Mouse (Mus musculus): ENCODE results near the gene 1700020D05Rik. TPM values are rescaled to one million over a fixed set of nuclear protein-coding genes. Genes with fewer than 3 reads are reported as not detected.

The 1700020D05Rik gene
- 0.41 and 1.1 TPM in 2 replicates for polyA plus RNA-seq (2012; ENCODE audit: low replicate concordance)

GRCm38 (mm10) chr19:5503687-5504086 is at the start of gene 1700020D05Rik:
Gene 1700020D05Rik, minus strand, starts transcription at chr19:5503787.

GRCm38 (mm10) chr19:5510031-5511026 is 6.7 kb upstream of the 1700020D05Rik start, which contains the start of gene Snx32:
Gene Snx32, minus strand, starts transcription at chr19:5510538.

GRCm38 (mm10) chr19:5490313-5490897 is 13.2 kb downstream of the 1700020D05Rik start, which contains the start of gene Cfl1:
Gene Cfl1, plus strand, starts transcription at chr19:5490455.

GRCm38 (mm10) chr19:5487768-5488550 is 15.6 kb downstream of the 1700020D05Rik start, which contains the start of gene Mus81:
Gene Mus81, minus strand, starts transcription at chr19:5488402.

GRCm38 (mm10) chr19:5473720-5474119 is 29.9 kb downstream of the 1700020D05Rik start, which contains the start of gene Efemp2:
Gene Efemp2, plus strand, starts transcription at chr19:5473954.

GRCm38 (mm10) chr19:5468374-5468773 is 35.2 kb downstream of the 1700020D05Rik start, which contains the start of gene Ctsw:
Gene Ctsw, minus strand, starts transcription at chr19:5468507.

GRCm38 (mm10) chr19:5460465-5460911 is 43.1 kb downstream of the 1700020D05Rik start, which contains the start of gene Fibp:
Gene Fibp, plus strand, starts transcription at chr19:5460615.

GRCm38 (mm10) chr19:5457746-5458442 is 45.7 kb downstream of the 1700020D05Rik start, which contains the start of gene Ccdc85b:
Gene Ccdc85b, minus strand, starts transcription at chr19:5457894.

Other genes with a start within 250 kb of the 1700020D05Rik start
- gene Pacs1, start 230.7 kb downstream of the 1700020D05Rik start, polyA plus RNA-seq (2012; ENCODE audit: low replicate concordance) = 58.7 and 139 TPM in 2 replicates
- 305 and 456 TPM in 2 replicates for gene Sf3b2, start 208.3 kb downstream of the 1700020D05Rik start, polyA plus RNA-seq (2012; ENCODE audit: low replicate concordance)
- not detected in 2 replicates for gene Gal3st3, start 205.5 kb downstream of the 1700020D05Rik start, polyA plus RNA-seq (2012; ENCODE audit: low replicate concordance)
- not detected in 2 replicates for gene Catsper1, start 168.0 kb downstream of the 1700020D05Rik start, polyA plus RNA-seq (2012; ENCODE audit: low replicate concordance)
- gene Cst6, start 154.2 kb downstream of the 1700020D05Rik start, polyA plus RNA-seq (2012; ENCODE audit: low replicate concordance) = 0.84 TPM in 1 of 2 replicates, not detected in the other
- 22.5 and 33.0 TPM in 2 replicates for gene Eif1ad, start 137.0 kb downstream of the 1700020D05Rik start, polyA plus RNA-seq (2012; ENCODE audit: low replicate concordance)
- 60.4 and 65.3 TPM in 2 replicates for gene Banf1, start 136.6 kb downstream of the 1700020D05Rik start, polyA plus RNA-seq (2012; ENCODE audit: low replicate concordance)
- 110 and 179 TPM in 2 replicates for gene Sart1, start 115.1 kb downstream of the 1700020D05Rik start, polyA plus RNA-seq (2012; ENCODE audit: low replicate concordance)
- 0.49 and 0.58 TPM in 2 replicates for gene Tsga10ip, start 101.3 kb downstream of the 1700020D05Rik start, polyA plus RNA-seq (2012; ENCODE audit: low replicate concordance)
- gene Drap1, start 78.8 kb downstream of the 1700020D05Rik start, polyA plus RNA-seq (2012; ENCODE audit: low replicate concordance) = 303 and 479 TPM in 2 replicates
- gene AI837181, start 78.6 kb downstream of the 1700020D05Rik start, polyA plus RNA-seq (2012; ENCODE audit: low replicate concordance) = 107 and 177 TPM in 2 replicates
- gene Fosl1, start 56.2 kb downstream of the 1700020D05Rik start, polyA plus RNA-seq (2012; ENCODE audit: low replicate concordance) = 0.48 and 1.9 TPM in 2 replicates
- 10.9 and 19.5 TPM in 2 replicates for gene Ccdc85b, start 45.9 kb downstream of the 1700020D05Rik start, polyA plus RNA-seq (2012; ENCODE audit: low replicate concordance)
- gene Fibp, start 43.2 kb downstream of the 1700020D05Rik start, polyA plus RNA-seq (2012; ENCODE audit: low replicate concordance) = 31.3 and 343 TPM in 2 replicates
- 5.4 and 7.6 TPM in 2 replicates for gene Ctsw, start 35.3 kb downstream of the 1700020D05Rik start, polyA plus RNA-seq (2012; ENCODE audit: low replicate concordance)
- gene Efemp2, start 29.8 kb downstream of the 1700020D05Rik start, polyA plus RNA-seq (2012; ENCODE audit: low replicate concordance) = 0.41 and 1.7 TPM in 2 replicates
- 61.7 and 62.0 TPM in 2 replicates for gene Mus81, start 15.4 kb downstream of the 1700020D05Rik start, polyA plus RNA-seq (2012; ENCODE audit: low replicate concordance)
- gene Cfl1, start 13.3 kb downstream of the 1700020D05Rik start, polyA plus RNA-seq (2012; ENCODE audit: low replicate concordance) = 1,270 and 1,994 TPM in 2 replicates
- 3.6 and 8.4 TPM in 2 replicates for gene Snx32, start 6.8 kb upstream of the 1700020D05Rik start, polyA plus RNA-seq (2012; ENCODE audit: low replicate concordance)
- not detected in 2 replicates for gene Ovol1, start 56.9 kb upstream of the 1700020D05Rik start, polyA plus RNA-seq (2012; ENCODE audit: low replicate concordance)
- 50.2 and 53.5 TPM in 2 replicates for gene Ap5b1, start 64.2 kb upstream of the 1700020D05Rik start, polyA plus RNA-seq (2012; ENCODE audit: low replicate concordance)
- 126 and 206 TPM in 2 replicates for gene Rnaseh2c, start 98.1 kb upstream of the 1700020D05Rik start, polyA plus RNA-seq (2012; ENCODE audit: low replicate concordance)
- gene Kat5, start 106.5 kb upstream of the 1700020D05Rik start, polyA plus RNA-seq (2012; ENCODE audit: low replicate concordance) = 74.4 and 113 TPM in 2 replicates
- 119 and 167 TPM in 2 replicates for gene Rela, start 133.7 kb upstream of the 1700020D05Rik start, polyA plus RNA-seq (2012; ENCODE audit: low replicate concordance)
- gene Sipa1, start 159.9 kb upstream of the 1700020D05Rik start, polyA plus RNA-seq (2012; ENCODE audit: low replicate concordance) = 869 and 1,782 TPM in 2 replicates
- 160 and 317 TPM in 2 replicates for gene Map3k11, start 185.0 kb upstream of the 1700020D05Rik start, polyA plus RNA-seq (2012; ENCODE audit: low replicate concordance)
- gene Pcnx3, start 185.1 kb upstream of the 1700020D05Rik start, polyA plus RNA-seq (2012; ENCODE audit: low replicate concordance) = 364 and 1,099 TPM in 2 replicates
- 0.54 and 1.7 TPM in 2 replicates for gene Kcnk7, start 200.6 kb upstream of the 1700020D05Rik start, polyA plus RNA-seq (2012; ENCODE audit: low replicate concordance)
- gene Ehbp1l1, start 222.5 kb upstream of the 1700020D05Rik start, polyA plus RNA-seq (2012; ENCODE audit: low replicate concordance) = 110 and 206 TPM in 2 replicates
- 70.9 and 119 TPM in 2 replicates for gene Fam89b, start 225.9 kb upstream of the 1700020D05Rik start, polyA plus RNA-seq (2012; ENCODE audit: low replicate concordance)
- gene Ltbp3, start 237.1 kb upstream of the 1700020D05Rik start, polyA plus RNA-seq (2012; ENCODE audit: low replicate concordance) = 1.6 and 8.2 TPM in 2 replicates

Measured in hematopoietic multipotent progenitor cell, adult 10-12 weeks (in vitro differentiated cells).